Mouse (Mus musculus) layer of hippocampus, postnatal 10 days (tissue): Measurements from ENCODE around the gene 1110008P14Rik. TPM values are rescaled to one million over a fixed set of nuclear protein-coding genes. Genes with fewer than 3 reads are reported as not detected.

Experiments
- DNase-seq, 2 experiments: peaks; one replicate each; pipeline ENCODE4 v3.0.0; 2021; ENCODE audit warnings: low spot score in 2 of 2
- long read RNA-seq: library from polyadenylated mRNA; stranded (forward); transcript quantifications from one replicate; pipeline ENCODE4 v2.0.0, GENCODE M21; 2023
- total RNA-seq, 2 experiments: library from RNA; stranded (reverse); gene quantifications; 2 replicates each; pipeline ENCODE4 v1.2.3; 2021

The 1110008P14Rik gene
- total RNA-seq = 100 to 1,000 TPM; 163 to 168 TPM
- long read RNA-seq, transcript 1110008P14Rik-201 (2 exons, 680 nt) = major isoform, 228 of 235 reads
- long read RNA-seq, partial matches to known transcripts = 3 of 235 reads
- long read RNA-seq, other reads (novel, unspliced or antisense) = 3 of 235 reads

GRCm38 (mm10) chr2:32381775-32382223, at the start of gene 1110008P14Rik:
1110008P14Rik (minus strand) TSS chr2:32381938.
- peak; percentile 86 to 92 for DNase-seq

- DNase-seq = peak; percentile 77 to 81
Observed at GRCm38 (mm10) chr2:32430701-32431676, 49.3 kb upstream of the 1110008P14Rik start.

- DNase-seq = no peak
Observed at GRCm38 (mm10) chr2:32429215-32429891, 47.6 kb upstream of the 1110008P14Rik start.

GRCm38 (mm10) chr2:32428262-32428722, 46.6 kb upstream of the 1110008P14Rik start:
- DNase-seq = no peak

GRCm38 (mm10) chr2:32427720-32428119, 46.0 kb upstream of the 1110008P14Rik start:
- DNase-seq = no peak

GRCm38 (mm10) chr2:32426141-32426540, 44.4 kb upstream of the 1110008P14Rik start:
- DNase-seq = no peak

GRCm38 (mm10) chr2:32425568-32425967, 43.8 kb upstream of the 1110008P14Rik start:
- no peak for DNase-seq

- DNase-seq = no peak
Observed at GRCm38 (mm10) chr2:32424796-32425195, 43.1 kb upstream of the 1110008P14Rik start.

- DNase-seq = no peak
Observed at GRCm38 (mm10) chr2:32423481-32424331, 42.0 kb upstream of the 1110008P14Rik start.

GRCm38 (mm10) chr2:32421851-32422251, 40.1 kb upstream of the 1110008P14Rik start:
- DNase-seq = no peak

- no peak for DNase-seq
Observed at GRCm38 (mm10) chr2:32420647-32421046, 38.9 kb upstream of the 1110008P14Rik start.

- DNase-seq = no peak
Observed at GRCm38 (mm10) chr2:32420066-32420608, 38.4 kb upstream of the 1110008P14Rik start.

GRCm38 (mm10) chr2:32419359-32419758, 37.6 kb upstream of the 1110008P14Rik start:
- DNase-seq = no peak

GRCm38 (mm10) chr2:32418430-32419151, 36.9 kb upstream of the 1110008P14Rik start:
- no peak for DNase-seq

- no peak for DNase-seq
Observed at GRCm38 (mm10) chr2:32417486-32417885, 35.7 kb upstream of the 1110008P14Rik start.

GRCm38 (mm10) chr2:32416556-32416955, 34.8 kb upstream of the 1110008P14Rik start:
- DNase-seq = no peak

GRCm38 (mm10) chr2:32415801-32416200, 34.1 kb upstream of the 1110008P14Rik start:
- DNase-seq = no peak

- DNase-seq = no peak
Observed at GRCm38 (mm10) chr2:32413936-32414335, 32.2 kb upstream of the 1110008P14Rik start.

- no peak for DNase-seq
Observed at GRCm38 (mm10) chr2:32412742-32413531, 31.2 kb upstream of the 1110008P14Rik start.
